Mouse (Mus musculus) thymus, adult 2 months (tissue): Measurements from ENCODE around the gene Pck2. TPM values are rescaled to one million over a fixed set of nuclear protein-coding genes. Genes with fewer than 3 reads are reported as not detected.

ENCODE experiments used
- DNase-seq: peaks from one replicate; pipeline ENCODE4 v3.0.0; 2021
- H3K27ac ChIP-seq: fragments of 200-500 bp; 2 replicates; pipeline ENCODE4 v1.5.1; 2012; ENCODE audit warnings: low read length, control low read depth; ENCODE audit not compliant: control insufficient read depth, insufficient read depth
- H3K27me3 ChIP-seq: fragments of 200-500 bp; 2 replicates; pipeline ENCODE4 v1.6.1; 2012; ENCODE audit warnings: mild to moderate bottlenecking, low read length, moderate library complexity, mixed read lengths; ENCODE audit not compliant: control insufficient read depth, insufficient read depth
- H3K36me3 ChIP-seq: fragments of 200-500 bp; 2 replicates; pipeline ENCODE4 v1.6.1; 2012; ENCODE audit warnings: mild to moderate bottlenecking, low read length, moderate library complexity; ENCODE audit not compliant: control insufficient read depth, insufficient read depth
- H3K4me1 ChIP-seq: fragments of 200-500 bp; replicated peaks from 2 replicates; pipeline ENCODE4 v1.6.1; 2012; ENCODE audit warnings: low read length; ENCODE audit not compliant: control insufficient read depth, insufficient read depth
- H3K4me3 ChIP-seq: fragments of 200-500 bp; 2 replicates; pipeline ENCODE4 v1.5.1; 2012; ENCODE audit warnings: mild to moderate bottlenecking, low read length, control low read depth, moderate library complexity; ENCODE audit not compliant: control insufficient read depth, insufficient read depth
- CTCF ChIP-seq: fragments of 200-500 bp; IDR thresholded peaks from 2 replicates; pipeline ENCODE4 v1.5.1; 2012; ENCODE audit warnings: mild to moderate bottlenecking, control low read depth, low read length, moderate library complexity, borderline replicate concordance; ENCODE audit not compliant: control insufficient read depth, poor library complexity, insufficient read depth; ENCODE audit errors: extremely low read depth
- POLR2A ChIP-seq: fragments of 200-500 bp; IDR thresholded peaks from 2 replicates; pipeline ENCODE4 v1.6.1; 2012; ENCODE audit warnings: mild to moderate bottlenecking, low read length, control low read depth, moderate library complexity; ENCODE audit not compliant: control insufficient read depth, poor library complexity, insufficient read depth; ENCODE audit errors: extremely low read depth
- WGBS: fragments of 180-500 bp; shearing (Covaris S2); methylation state at CpG from one replicate; pipeline ENCODE4 v1.1.7; 2018; 5-methylcytosine and 5-hydroxymethylcytosine counted together
- polyA plus RNA-seq: library from polyadenylated mRNA; depleted of rRNA; stranded (reverse); fragments of >200 nt; gene quantifications from 2 replicates; pipeline ENCODE4 v1.2.3, GENCODE M21; 2012

Gene Pck2
- polyA plus RNA-seq, 1 experiment = 13.2 TPM

- DNase-seq = peak; percentile 85
- no peak for TF ChIP-seq CTCF
- TF ChIP-seq POLR2A = 0 out of 2 replicates have a peak, but pooled peaks have one; percentile 45
- peak within 1 kb of the TSS; percentile 20; the same call in 1 of the 2 replicates for H3K27ac ChIP-seq
- H3K36me3 ChIP-seq = peaks cover 11% of the 10 kb centered on the region; the same call in 1 of the 2 replicates
- H3K4me3 ChIP-seq = peak within 1 kb of the TSS; percentile 69
- 1% methylated on average over 31 of the region's 32 CpGs for WGBS
- no peaks in the 10 kb centered on the region for H3K27me3 ChIP-seq
- peaks cover 16% of the 10 kb centered on the region; the same call in 1 of the 2 replicates for H3K4me1 ChIP-seq
Observed at GRCm38 (mm10) chr14:55577871-55578667, 38.0 kb downstream of the Pck2 start, which contains the start of gene Psme1. Gene Psme1 (plus strand): TSS chr14:55578123.

- peaks cover 11% of the 10 kb centered on the region; the same call in 1 of the 2 replicates for H3K36me3 ChIP-seq
- DNase-seq = no peak
- 11% methylated on average over 6 of the region's 6 CpGs for WGBS
- H3K4me1 ChIP-seq = peaks cover 16% of the 10 kb centered on the region; the same call in 1 of the 2 replicates
- TF ChIP-seq CTCF (no peak; the same call in 1 of the 2 replicates), POLR2A (no peak)
- H3K27me3 ChIP-seq = no peaks in the 10 kb centered on the region
- H3K27ac ChIP-seq = peak overlapping the region; percentile 20; the same call in 1 of the 2 replicates
- H3K4me3 ChIP-seq = peak overlapping the region; percentile 69
Observed at GRCm38 (mm10) chr14:55578668-55579269, 38.7 kb downstream of the Pck2 start.

GRCm38 (mm10) chr14:55579511-55580496, 39.7 kb downstream of the Pck2 start:
- TF ChIP-seq CTCF (no peak), POLR2A (no peak)
- DNase-seq = no peak
- Histone ChIP-seq H3K27ac (no peak overlapping the region), H3K27me3 (no peaks in the 10 kb centered on the region), H3K4me1 (peaks cover 20% of the 10 kb centered on the region), H3K4me3 (no peak overlapping the region), H3K36me3 (peaks cover 11% of the 10 kb centered on the region; the same call in 1 of the 2 replicates)
- 95% methylated on average over 23 of the region's 23 CpGs for WGBS

GRCm38 (mm10) chr14:55580731-55581130, 40.7 kb downstream of the Pck2 start:
- TF ChIP-seq POLR2A (no peak), CTCF (no peak)
- DNase-seq = no peak
- 97% methylated on average over 16 of the region's 16 CpGs for WGBS
- no peaks in the 10 kb centered on the region for H3K27me3 ChIP-seq
- H3K27ac ChIP-seq = no peak overlapping the region
- peaks cover 11% of the 10 kb centered on the region; the same call in 1 of the 2 replicates for H3K36me3 ChIP-seq
- H3K4me1 ChIP-seq = peaks cover 28% of the 10 kb centered on the region
- no peak overlapping the region for H3K4me3 ChIP-seq

GRCm38 (mm10) chr14:55581981-55582681, 42.1 kb downstream of the Pck2 start:
- peaks cover 20% of the 10 kb centered on the region for H3K4me1 ChIP-seq
- H3K27me3 ChIP-seq = no peaks in the 10 kb centered on the region
- peaks cover 15% of the 10 kb centered on the region; the same call in 1 of the 2 replicates for H3K36me3 ChIP-seq
- no peak overlapping the region for H3K27ac ChIP-seq
- no peak overlapping the region for H3K4me3 ChIP-seq
- TF ChIP-seq CTCF (no peak; the same call in 1 of the 2 replicates), POLR2A (no peak)
- WGBS = 88% methylated on average over 9 of the region's 9 CpGs
- DNase-seq = no peak
